Mouse (Mus musculus) cortical plate, adult 2 months (tissue): ENCODE data around the gene Slc39a1.

Experiments used
- CTCF ChIP-seq: fragments of 200-500 bp; IDR thresholded peaks from 2 replicates; pipeline ENCODE4 v1.5.1; 2011; ENCODE audit warnings: mild to moderate bottlenecking, control low read depth, low read length; ENCODE audit not compliant: insufficient read depth; ENCODE audit errors: extremely low read depth
- POLR2A ChIP-seq: fragments of 200-500 bp; IDR thresholded peaks from 2 replicates; pipeline ENCODE4 v1.6.1; 2011; ENCODE audit warnings: mild to moderate bottlenecking, low read length, control low read depth; ENCODE audit not compliant: insufficient read depth; ENCODE audit errors: extremely low read depth

GRCm38 (mm10) chr3:90254419-90255193 is 6.6 kb downstream of the Slc39a1 start:
- TF ChIP-seq CTCF (no peak), POLR2A (no peak)
